Mouse (Mus musculus) megakaryocyte progenitor cell, adult 5-6 weeks (primary cell): ENCODE data around the gene 1190007I07Rik. TPM values are rescaled to one million over a fixed set of nuclear protein-coding genes. Genes with fewer than 3 reads are reported as not detected.
"Not testable (repeated sequence)": the region's sequence is repeated elsewhere in the genome, so short reads cannot be mapped to it uniquely, and the experiment has no call there.

Experiments used
- ATAC-seq: replicated peaks from 2 replicates; pipeline ENCODE4 v1.8.0; 2016; ENCODE audit warnings: mild to moderate bottlenecking, moderate TSS enrichment, inconsistent platforms; ENCODE audit not compliant: poor library complexity
- total RNA-seq, 2 experiments: library from RNA; stranded (forward) in 1 of 2; stranded (reverse) in 1 of 2; fragments of 157-497, 149-512 nt in 1 of 2; fragments of 200-1000 nt in 1 of 2; gene quantifications; 2 replicates each; pipeline versions ENCODE4 v1.2.3 to v1.2.4; 2015 to 2017

Gene 1190007I07Rik
- total RNA-seq, 2 experiments from 2014 or later, result 49.7 to 70.9 TPM

DNA sequence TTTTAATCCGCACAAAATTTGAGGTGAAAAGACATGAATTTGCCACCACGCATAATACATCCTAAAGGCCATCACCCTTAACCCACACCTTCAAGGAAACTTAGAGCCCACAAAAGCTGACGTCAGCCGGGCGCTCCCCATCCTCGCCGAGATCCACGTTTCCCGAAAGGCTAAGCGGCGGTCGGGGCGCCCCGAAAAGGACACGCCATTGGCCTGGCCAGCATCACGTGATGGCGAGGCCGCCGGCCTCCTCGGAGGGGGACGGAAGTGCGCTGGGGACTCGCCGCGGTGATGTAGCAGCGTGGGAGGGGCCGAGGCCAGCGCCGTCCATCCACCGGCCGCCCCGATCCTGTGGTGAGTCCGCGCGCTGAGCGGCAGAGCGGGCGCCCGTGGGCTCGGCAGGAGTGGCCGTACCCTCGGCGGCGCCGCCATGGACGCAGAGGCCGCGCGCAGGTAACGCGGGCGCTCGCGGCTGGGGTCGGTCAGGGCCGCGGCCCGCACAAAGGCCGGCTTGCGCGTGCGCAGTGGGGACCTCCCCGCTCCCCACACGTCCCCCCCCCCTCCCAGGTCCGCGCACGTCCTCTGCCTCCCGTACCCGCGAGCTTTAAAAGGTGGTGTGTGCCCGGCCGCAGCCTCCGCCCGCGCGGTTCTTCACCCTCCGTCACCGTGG is 6.7 kb upstream of the 1190007I07Rik start, which contains the start of gene Tdg:
Tdg (plus strand) TSS at position 243 of the 670 bp plus-strand sequence.
- ATAC-seq, result peak; percentile 90

DNA sequence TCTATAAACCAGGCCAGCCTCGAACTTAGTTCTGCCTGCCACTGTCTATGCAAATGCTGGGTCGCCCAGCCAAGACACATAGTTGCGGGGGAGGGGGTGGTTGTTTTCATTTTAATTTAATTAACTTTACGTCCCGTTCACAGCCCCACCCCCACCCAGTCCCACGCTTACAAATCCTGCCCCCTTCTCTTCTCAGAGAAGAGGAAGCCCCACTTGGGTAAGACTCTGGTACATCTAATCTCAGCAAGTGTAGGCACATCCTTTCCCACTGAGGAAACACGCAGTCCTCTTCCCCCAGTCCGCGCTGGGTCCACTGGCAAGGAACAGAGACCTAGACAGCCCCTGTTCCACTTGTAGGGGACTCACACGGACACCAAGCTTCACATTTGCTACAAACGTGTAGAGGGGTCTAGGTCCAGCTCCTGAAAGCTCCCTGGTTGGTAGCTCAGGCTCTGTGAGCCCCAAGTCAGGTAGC is 6.1 kb upstream of the 1190007I07Rik start:
- peak; percentile 36 for ATAC-seq

DNA sequence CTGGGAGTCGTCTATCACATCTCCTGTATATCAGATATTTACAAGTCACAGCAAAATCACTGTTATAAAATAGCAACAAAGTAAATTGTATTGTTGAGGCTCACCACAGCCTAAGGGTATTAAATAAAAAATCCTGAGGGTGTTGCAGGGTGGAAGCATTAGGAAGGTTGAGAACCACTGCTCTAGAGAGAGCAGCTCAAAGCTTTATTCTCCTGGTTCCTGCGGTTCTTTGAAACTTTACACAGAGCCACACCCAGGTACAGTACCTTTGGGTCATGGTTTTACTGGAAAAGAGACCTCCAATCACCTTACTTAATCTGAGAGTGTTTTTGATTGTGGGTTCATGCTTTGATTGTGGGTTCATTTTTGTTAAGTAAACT is 515 bp upstream of the 1190007I07Rik start:
- not testable (repeated sequence) for ATAC-seq

DNA sequence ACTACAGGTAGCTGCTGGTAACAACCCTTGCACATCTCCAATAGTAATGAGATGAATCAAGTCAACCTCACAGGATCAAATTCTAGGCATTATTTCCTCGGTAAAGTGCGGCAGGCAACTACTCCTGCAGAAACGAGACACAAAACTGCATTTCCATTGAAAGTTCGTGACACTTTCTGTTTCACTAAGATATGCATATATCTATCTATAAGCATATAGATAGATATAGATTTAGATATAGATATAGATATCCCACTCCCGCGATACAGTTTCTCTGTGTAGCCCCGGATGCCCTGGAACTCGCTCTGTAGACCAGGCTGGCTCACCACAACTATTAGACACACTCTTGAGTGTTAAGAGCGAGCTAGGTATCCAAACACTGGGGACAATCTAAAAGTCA is 793 bp downstream of the 1190007I07Rik start:
- no peak for ATAC-seq

DNA sequence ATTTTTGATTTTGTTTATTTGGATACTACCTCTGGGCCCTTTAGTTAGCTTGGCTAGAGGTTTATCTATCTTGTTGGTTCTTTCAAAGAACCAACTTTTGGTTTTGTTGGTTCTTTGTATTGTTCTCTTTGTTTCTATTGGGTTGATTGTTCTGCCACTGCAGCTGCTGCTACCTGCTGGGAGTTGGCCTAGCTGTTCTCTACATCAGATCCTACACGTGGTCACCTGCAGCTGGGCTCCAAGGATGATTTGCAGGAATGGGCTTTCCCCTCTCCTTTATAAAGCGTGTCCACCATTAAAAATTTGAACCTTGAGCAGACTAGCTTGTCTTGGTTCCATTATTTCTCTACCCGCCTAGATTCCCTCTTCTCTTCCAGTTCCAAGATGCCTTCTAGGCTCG is 28.6 kb downstream of the 1190007I07Rik start:
- not testable (repeated sequence) for ATAC-seq

DNA sequence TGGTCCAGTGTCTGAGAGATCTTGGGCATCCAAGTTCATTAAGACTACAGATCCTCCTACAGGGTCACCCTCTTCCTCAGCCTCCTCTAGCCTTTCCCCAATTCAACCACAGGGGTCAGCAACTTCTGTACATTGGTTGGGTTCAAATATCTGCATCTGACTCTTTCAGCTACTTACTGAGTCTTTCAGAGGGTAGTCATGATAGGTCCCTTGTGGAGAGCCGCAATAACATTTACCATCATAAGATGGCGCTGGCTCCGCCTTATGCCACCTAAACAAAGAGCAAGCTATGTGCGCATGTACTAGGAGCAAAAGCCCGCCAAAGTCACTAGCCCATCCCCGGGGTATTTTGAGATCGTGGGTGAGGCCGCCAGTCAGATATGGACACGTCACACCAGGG is 33.4 kb downstream of the 1190007I07Rik start:
- not testable (repeated sequence) for ATAC-seq

DNA sequence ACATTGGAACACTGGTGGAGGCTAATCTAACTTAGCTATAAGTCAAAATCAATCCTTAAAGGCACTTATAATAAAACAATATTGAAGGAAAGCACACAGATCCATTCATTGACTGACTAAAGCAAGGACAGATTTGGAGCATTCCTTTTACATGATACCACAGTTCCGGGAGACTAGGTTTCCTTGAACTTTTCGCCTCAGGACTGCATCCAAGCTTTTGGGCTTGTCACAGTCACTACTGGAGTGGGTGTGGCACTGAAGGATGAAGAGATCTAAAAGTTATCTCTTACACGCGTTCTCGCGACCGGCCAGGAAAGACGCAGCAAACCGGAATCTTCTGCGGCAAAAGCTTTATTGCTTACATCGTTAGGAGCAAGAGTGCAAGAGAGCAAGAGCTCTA is 51.9 kb downstream of the 1190007I07Rik start:
- ATAC-seq, result not testable (repeated sequence)

Other genes starting within 250 kb of the 1190007I07Rik start
- gene Gm1553, start 130.6 kb downstream of the 1190007I07Rik start, total RNA-seq (2015), result not detected in 2 replicates
- gene Gm1553, start 130.6 kb downstream of the 1190007I07Rik start, total RNA-seq (2017), result not detected in 2 replicates
- gene Tdg, start 6.6 kb upstream of the 1190007I07Rik start, total RNA-seq (2015), result 44.7 and 49.4 TPM in 2 replicates
- gene Tdg, start 6.6 kb upstream of the 1190007I07Rik start, total RNA-seq (2017), result 84.1 and 125 TPM in 2 replicates
- 0.15 and 0.56 TPM in 2 replicates for gene Glt8d2, start 67.4 kb upstream of the 1190007I07Rik start, total RNA-seq (2015)
- gene Glt8d2, start 67.4 kb upstream of the 1190007I07Rik start, total RNA-seq (2017), result 0.87 and 1.2 TPM in 2 replicates
- 18.2 and 19.6 TPM in 2 replicates for gene Hcfc2, start 72.9 kb upstream of the 1190007I07Rik start, total RNA-seq (2015)
- 29.9 and 31.5 TPM in 2 replicates for gene Hcfc2, start 72.9 kb upstream of the 1190007I07Rik start, total RNA-seq (2017)
- gene Nfyb, start 140.9 kb upstream of the 1190007I07Rik start, total RNA-seq (2015), result 36.2 and 41.8 TPM in 2 replicates
- gene Nfyb, start 140.9 kb upstream of the 1190007I07Rik start, total RNA-seq (2017), result 65.0 and 92.2 TPM in 2 replicates
- gene Txnrd1, start 210.7 kb upstream of the 1190007I07Rik start, total RNA-seq (2015), result 50.6 and 56.6 TPM in 2 replicates
- 96.0 and 102 TPM in 2 replicates for gene Txnrd1, start 210.7 kb upstream of the 1190007I07Rik start, total RNA-seq (2017)
- 3.0 and 3.6 TPM in 2 replicates for gene Eid3, start 243.4 kb upstream of the 1190007I07Rik start, total RNA-seq (2015)
- 3.1 and 4.7 TPM in 2 replicates for gene Eid3, start 243.4 kb upstream of the 1190007I07Rik start, total RNA-seq (2017)